Mouse (Mus musculus) lung, adult 2 months (tissue): ENCODE measurements around the gene Fbxo41.

Experiments used
- CTCF ChIP-seq: fragments of 200-500 bp; IDR thresholded peaks from 2 replicates; pipeline ENCODE4 v1.5.1; 2011; ENCODE audit warnings: mild to moderate bottlenecking, low read length, control low read depth; ENCODE audit not compliant: insufficient read depth
- POLR2A ChIP-seq: fragments of 200-500 bp; IDR thresholded peaks from 2 replicates; pipeline ENCODE4 v1.6.1; 2011; ENCODE audit warnings: low read depth, mild to moderate bottlenecking, control low read depth, low read length, borderline replicate concordance; ENCODE audit errors: extremely low read depth

DNA sequence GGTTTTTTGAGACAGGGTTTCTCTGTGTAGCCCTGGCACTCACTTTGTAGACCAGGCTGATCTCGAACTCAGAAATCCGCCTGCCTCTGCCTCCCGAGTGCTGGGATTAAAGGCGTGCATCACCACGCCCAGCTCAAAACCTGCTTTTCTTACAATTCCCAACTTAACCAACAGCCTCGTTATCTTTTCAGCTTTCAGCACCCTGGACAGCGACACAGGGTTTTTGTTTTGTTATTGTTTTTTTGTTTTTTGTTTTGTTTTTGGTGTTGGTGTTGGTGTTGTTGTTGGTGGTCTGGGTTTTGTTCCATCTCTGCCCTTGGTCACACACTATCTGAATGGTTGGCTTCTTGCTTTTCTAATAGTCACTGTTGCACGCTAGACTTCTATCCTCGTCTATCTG is 4.6 kb downstream of the Fbxo41 start:
- no peak for TF ChIP-seq POLR2A
- TF ChIP-seq CTCF, result no peak
